12 mouse cellular contexts compared by ENCODE assay signal in genomic region chr5:30271599-30272281, GRCm38 (mm10). TPM values are rescaled to one million over a fixed set of nuclear protein-coding genes. Genes with fewer than 3 reads are reported as not detected.
A peak's percentile ranks its signal among the peaks of the same experiment; 100 is the strongest.
DNase-seq lines count a peak whose midpoint lies in the region; ATAC-seq and TF ChIP-seq lines count a peak whose summit lies in the region.
"Had no signal": no experiment of that assay in that cellular context is flagged by ENCODE, and none has a peak within 500 bp of the region (broad histone marks: within the 10 kb centered on the region; RNA-seq: fewer than 3 reads in every experiment).

No protein-coding gene starts in this region.

- TF ChIP-seq EP300 in lung, postnatal 0 days (IDR thresholded peaks at IDR 0.05): no peak

- no peaks in the 10 kb centered on the region for H3K27me3 ChIP-seq in forebrain, postnatal 0 days (ENCODE audit: insufficient read depth, low read length)
- H3K27me3 ChIP-seq in forebrain, embryonic 11.5 days (ENCODE audit: control insufficient read depth, insufficient read depth, low read length): no peaks in the 10 kb centered on the region
- no peaks in the 10 kb centered on the region for H3K27me3 ChIP-seq in lung, postnatal 0 days (replicated peaks; ENCODE audit: insufficient read depth, low read length)
- H3K27me3 ChIP-seq in midbrain, embryonic 13.5 days: no peaks in the 10 kb centered on the region
- no peaks in the 10 kb centered on the region for H3K27me3 ChIP-seq in midbrain, embryonic 11.5 days (ENCODE audit: control insufficient read depth, insufficient read depth, low read length)
- H3K27me3 ChIP-seq: neural tube, embryonic 13.5 days had no signal

- no peak for DNase-seq in forebrain, postnatal 0 days
- DNase-seq in forebrain, embryonic 11.5 days (ENCODE audit: low spot score): no peak
- DNase-seq in Muller cell, postnatal 12 days (ENCODE audit: inconsistent ontology term): peak; percentile 27
- DNase-seq in gastrocnemius, adult 18-20 months (ENCODE audit: low spot score): peak; percentile 64
- DNase-seq in lung, postnatal 0 days (ENCODE audit: low spot score): peak; percentile 74
- DNase-seq in midbrain, embryonic 11.5 days (ENCODE audit: low spot score, missing footprints): no peak
- DNase-seq in spleen, postnatal 10 days (ENCODE audit: low spot score in 2 of 2): no peak
- DNase-seq: left cerebral cortex, postnatal 4 days had no signal

- peak overlapping the region; percentile 76; the same call in 1 of the 2 replicates for H3K27ac ChIP-seq in forebrain, postnatal 0 days (ENCODE audit: low read depth, low read length)
- H3K27ac ChIP-seq in forebrain, embryonic 11.5 days (ENCODE audit: low read depth, low read length): no peak overlapping the region
- no peak overlapping the region for H3K27ac ChIP-seq in lung, postnatal 0 days (ENCODE audit: low read length)
- no peak overlapping the region for H3K27ac ChIP-seq in midbrain, embryonic 13.5 days
- H3K27ac ChIP-seq in midbrain, embryonic 11.5 days (ENCODE audit: low read depth, low read length): no peak overlapping the region

- TF ChIP-seq CTCF in forebrain, postnatal 0 days (IDR thresholded peaks at IDR 0.05; ENCODE audit: low read depth): no peak
- TF ChIP-seq CTCF in lung, postnatal 0 days (IDR thresholded peaks at IDR 0.05): peak; percentile 8; the same call in 1 of the 2 replicates

- H3K9ac ChIP-seq in forebrain, postnatal 0 days: no peak overlapping the region
- no peak overlapping the region for H3K9ac ChIP-seq in forebrain, embryonic 11.5 days (ENCODE audit: low read length)
- no peak overlapping the region for H3K9ac ChIP-seq in lung, postnatal 0 days (replicated peaks; ENCODE audit: low read depth)
- no peak overlapping the region for H3K9ac ChIP-seq in midbrain, embryonic 13.5 days (replicated peaks)
- H3K9ac ChIP-seq in midbrain, embryonic 11.5 days (ENCODE audit: low read length): no peak overlapping the region
- H3K9ac ChIP-seq: neural tube, embryonic 13.5 days had no signal

- 89% methylated on average over 11 of the region's 11 CpGs for WGBS in forebrain, postnatal 0 days
- WGBS in forebrain, embryonic 11.5 days: 91% methylated on average over 11 of the region's 11 CpGs
- WGBS in lung, postnatal 0 days: 67% methylated on average over 11 of the region's 11 CpGs
- WGBS in midbrain, embryonic 13.5 days: 94% methylated on average over 11 of the region's 11 CpGs
- WGBS in midbrain, embryonic 11.5 days: 93% methylated on average over 11 of the region's 11 CpGs

- no peak overlapping the region for H3K4me2 ChIP-seq in forebrain, postnatal 0 days (ENCODE audit: low read depth)
- H3K4me2 ChIP-seq in forebrain, embryonic 11.5 days (ENCODE audit: low read depth, low read length, severe bottlenecking): no peak overlapping the region
- no peak overlapping the region for H3K4me2 ChIP-seq in lung, postnatal 0 days (replicated peaks; ENCODE audit: low read depth, low read length)
- H3K4me2 ChIP-seq in midbrain, embryonic 13.5 days (replicated peaks): no peak overlapping the region
- H3K4me2 ChIP-seq in midbrain, embryonic 11.5 days: no peak overlapping the region
- H3K4me2 ChIP-seq: neural tube, embryonic 13.5 days had no signal

- no peaks in the 10 kb centered on the region for H3K9me3 ChIP-seq in forebrain, postnatal 0 days (ENCODE audit: low read length)
- no peaks in the 10 kb centered on the region for H3K9me3 ChIP-seq in forebrain, embryonic 11.5 days (ENCODE audit: control insufficient read depth, low read length)
- no peaks in the 10 kb centered on the region for H3K9me3 ChIP-seq in lung, postnatal 0 days (ENCODE audit: low read length)
- H3K9me3 ChIP-seq in midbrain, embryonic 13.5 days: no peaks in the 10 kb centered on the region
- no peaks in the 10 kb centered on the region for H3K9me3 ChIP-seq in midbrain, embryonic 11.5 days (ENCODE audit: control insufficient read depth, low read length)
- H3K9me3 ChIP-seq: neural tube, embryonic 13.5 days had no signal

- peaks cover 13% of the 10 kb centered on the region; the same call in 1 of the 2 replicates for H3K4me1 ChIP-seq in forebrain, postnatal 0 days (ENCODE audit: insufficient read depth)
- no peaks in the 10 kb centered on the region for H3K4me1 ChIP-seq in forebrain, embryonic 11.5 days (replicated peaks; ENCODE audit: control insufficient read depth, insufficient read depth, low read length)
- no peaks in the 10 kb centered on the region for H3K4me1 ChIP-seq in lung, postnatal 0 days (ENCODE audit: insufficient read depth, low read depth, low read length)
- no peaks in the 10 kb centered on the region for H3K4me1 ChIP-seq in midbrain, embryonic 13.5 days (replicated peaks)
- no peaks in the 10 kb centered on the region for H3K4me1 ChIP-seq in midbrain, embryonic 11.5 days (ENCODE audit: control insufficient read depth, insufficient read depth, low read length)

- no peak for ATAC-seq in forebrain, postnatal 0 days
- no peak for ATAC-seq in forebrain, embryonic 11.5 days (replicated peaks; ENCODE audit: low FRiP score)
- ATAC-seq in lung, postnatal 0 days: peak; percentile 79
- no peak for ATAC-seq in midbrain, embryonic 13.5 days
- no peak for ATAC-seq in midbrain, embryonic 11.5 days (ENCODE audit: low FRiP score)
- ATAC-seq: activated CD4-positive, CD25-positive, alpha-beta regulatory T cell, adult 4 months; CD4-positive, CD25-positive, alpha-beta regulatory T cell, adult 4 months had no signal

- H3K36me3 ChIP-seq in forebrain, postnatal 0 days (ENCODE audit: insufficient read depth): peaks cover 9% of the 10 kb centered on the region
- H3K36me3 ChIP-seq in forebrain, embryonic 11.5 days (ENCODE audit: control insufficient read depth, insufficient read depth, low read length): no peaks in the 10 kb centered on the region; the same call in 1 of the 2 replicates
- H3K36me3 ChIP-seq in lung, postnatal 0 days (ENCODE audit: insufficient read depth, low read length): no peaks in the 10 kb centered on the region; the same call in 1 of the 2 replicates
- peaks cover 14% of the 10 kb centered on the region for H3K36me3 ChIP-seq in midbrain, embryonic 13.5 days
- no peaks in the 10 kb centered on the region for H3K36me3 ChIP-seq in midbrain, embryonic 11.5 days (ENCODE audit: control insufficient read depth, insufficient read depth, low read length)

- no peak overlapping the region for H3K4me3 ChIP-seq in forebrain, postnatal 0 days (ENCODE audit: low read depth, low read length)
- no peak overlapping the region for H3K4me3 ChIP-seq in forebrain, embryonic 11.5 days (ENCODE audit: low read depth, low read length)
- no peak overlapping the region for H3K4me3 ChIP-seq in lung, postnatal 0 days (ENCODE audit: low read depth, low read length)
- no peak overlapping the region for H3K4me3 ChIP-seq in midbrain, embryonic 13.5 days (replicated peaks)
- H3K4me3 ChIP-seq in midbrain, embryonic 11.5 days (ENCODE audit: low read depth, low read length): no peak overlapping the region
- H3K4me3 ChIP-seq: neural tube, embryonic 13.5 days had no signal

RNA-seq across cellular contexts. Expression of gene Drc1, which starts 9.4 kb away (rescaled TPM):
- 12.7 and 16.9 TPM in 2 replicates for total RNA-seq in forebrain, postnatal 0 days (2014; rRNA removed)
- polyA plus RNA-seq in forebrain, postnatal 0 days (2015; fragmentation: Nextera tagmentation; extraction: Ambion mirVana): 9.5 and 14.7 TPM in 2 replicates
- 0.99 and 1.1 TPM in 2 replicates for polyA plus RNA-seq in forebrain, embryonic 11.5 days (2014; fragmentation: Nextera tagmentation; extraction: Ambion mirVana)
- not detected for total RNA-seq in gastrocnemius, adult 18-20 months (2021)
- polyA plus RNA-seq in lung, postnatal 0 days (2015; fragmentation: Nextera tagmentation; extraction: Ambion mirVana): 6.5 and 8.4 TPM in 2 replicates
- 2.7 and 3.0 TPM in 2 replicates for polyA plus RNA-seq in midbrain, embryonic 13.5 days (2015; fragmentation: Nextera tagmentation; extraction: Ambion mirVana)
- 0.68 and 0.73 TPM in 2 replicates for polyA plus RNA-seq in midbrain, embryonic 11.5 days (2014; fragmentation: Nextera tagmentation; extraction: Ambion mirVana)

RNA-seq across cellular contexts. Expression of gene Selenoi, which starts 39.4 kb away (rescaled TPM):
- total RNA-seq in forebrain, postnatal 0 days (2014; rRNA removed): 53.8 and 59.6 TPM in 2 replicates
- polyA plus RNA-seq in forebrain, postnatal 0 days (2015; fragmentation: Nextera tagmentation; extraction: Ambion mirVana): 15.9 and 21.1 TPM in 2 replicates
- 22.7 and 24.1 TPM in 2 replicates for polyA plus RNA-seq in forebrain, embryonic 11.5 days (2014; fragmentation: Nextera tagmentation; extraction: Ambion mirVana)
- total RNA-seq in gastrocnemius, adult 18-20 months (2021): 1 to 10 TPM; 8.3 to 9.1 TPM
- 9.4 and 11.0 TPM in 2 replicates for polyA plus RNA-seq in lung, postnatal 0 days (2015; fragmentation: Nextera tagmentation; extraction: Ambion mirVana)
- 22.3 and 26.8 TPM in 2 replicates for polyA plus RNA-seq in midbrain, embryonic 13.5 days (2015; fragmentation: Nextera tagmentation; extraction: Ambion mirVana)
- 21.8 and 22.0 TPM in 2 replicates for polyA plus RNA-seq in midbrain, embryonic 11.5 days (2014; fragmentation: Nextera tagmentation; extraction: Ambion mirVana)

Comparison
In these comparisons a context has a peak if more than half of its experiments do, and no peak if none do; other contexts are left out.
1. DNase-seq: peak in Muller cell, postnatal 12 days (single experiment), gastrocnemius, adult 18-20 months (single experiment) and lung, postnatal 0 days (single experiment); none in forebrain, postnatal 0 days (single experiment), forebrain, embryonic 11.5 days (single experiment), midbrain, embryonic 11.5 days (single experiment) and spleen, postnatal 10 days (0 of 2).